Mouse (Mus musculus): ENCODE data around the gene Ppa1. TPM values are rescaled to one million over a fixed set of nuclear protein-coding genes. Genes with fewer than 3 reads are reported as not detected.
A peak's percentile ranks its signal among the peaks of the same experiment; 100 is the strongest.

The Ppa1 gene
- polyA plus RNA-seq, 1 experiment from 2014 or later: 265 TPM

- no peak for ATAC-seq
- H3K27me3 ChIP-seq (replicated peaks; ENCODE audit: control insufficient read depth, insufficient read depth, low read length): no peaks in the 10 kb centered on the region
- H3K36me3 ChIP-seq (ENCODE audit: control insufficient read depth, insufficient read depth, low read length): peaks cover 47% of the 10 kb centered on the region
- no peak overlapping the region for H3K4me2 ChIP-seq (ENCODE audit: low read length)
- no peak for DNase-seq (ENCODE audit: low spot score)
- WGBS: 84% methylated on average over 3 of the region's 3 CpGs
- H3K9me3 ChIP-seq (replicated peaks; ENCODE audit: control insufficient read depth, low read length): no peaks in the 10 kb centered on the region
- H3K4me1 ChIP-seq (ENCODE audit: control insufficient read depth, insufficient read depth, low read length): peaks cover 6% of the 10 kb centered on the region
- H3K27ac ChIP-seq (ENCODE audit: low read depth, low read length): no peak overlapping the region
- no peak overlapping the region for H3K9ac ChIP-seq (ENCODE audit: low read length)
- H3K4me3 ChIP-seq (ENCODE audit: low read depth, low read length): no peak overlapping the region
Observed at GRCm38 (mm10) chr10:61675935-61676334, 27.6 kb downstream of the Ppa1 start.

- WGBS: 35% methylated on average over 9 of the region's 9 CpGs
- Histone ChIP-seq H3K36me3 (ENCODE audit: control insufficient read depth, insufficient read depth, low read length) (peaks cover 14% of the 10 kb centered on the region), H3K4me2 (ENCODE audit: low read length) (peak overlapping the region; percentile 95), H3K9ac (ENCODE audit: low read length) (peak overlapping the region; percentile 95), H3K9me3 (replicated peaks; ENCODE audit: control insufficient read depth, low read length) (no peaks in the 10 kb centered on the region), H3K4me3 (ENCODE audit: low read depth, low read length) (peak overlapping the region; percentile 93), H3K27ac (ENCODE audit: low read depth, low read length) (peak overlapping the region; percentile 48; the same call in 1 of the 2 replicates), H3K4me1 (ENCODE audit: control insufficient read depth, insufficient read depth, low read length) (peaks cover 12% of the 10 kb centered on the region), H3K27me3 (replicated peaks; ENCODE audit: control insufficient read depth, insufficient read depth, low read length) (no peaks in the 10 kb centered on the region)
- ATAC-seq: peak; percentile 9
- no peak for DNase-seq (ENCODE audit: low spot score)
Observed at GRCm38 (mm10) chr10:61679545-61679944, 31.2 kb downstream of the Ppa1 start.

GRCm38 (mm10) chr10:61680015-61680913 lies 31.9 kb downstream of the Ppa1 start, which contains the start of gene Sar1a:
Gene Sar1a, plus strand, starts transcription at chr10:61680299.
- Histone ChIP-seq H3K27me3 (replicated peaks; ENCODE audit: control insufficient read depth, insufficient read depth, low read length) (no peaks in the 10 kb centered on the region), H3K4me1 (ENCODE audit: control insufficient read depth, insufficient read depth, low read length) (peaks cover 12% of the 10 kb centered on the region), H3K36me3 (ENCODE audit: control insufficient read depth, insufficient read depth, low read length) (peaks cover 12% of the 10 kb centered on the region), H3K4me2 (ENCODE audit: low read length) (peak within 1 kb of the TSS; percentile 95), H3K9ac (ENCODE audit: low read length) (peak within 1 kb of the TSS; percentile 95), H3K4me3 (ENCODE audit: low read depth, low read length) (peak within 1 kb of the TSS; percentile 93), H3K27ac (ENCODE audit: low read depth, low read length) (peak within 1 kb of the TSS; percentile 60; the same call in 1 of the 2 replicates), H3K9me3 (replicated peaks; ENCODE audit: control insufficient read depth, low read length) (no peaks in the 10 kb centered on the region)
- ATAC-seq: peak; percentile 100
- peak; percentile 99 for DNase-seq (ENCODE audit: low spot score)
- 1% methylated on average over 84 of the region's 84 CpGs for WGBS

- Histone ChIP-seq H3K27me3 (replicated peaks; ENCODE audit: control insufficient read depth, insufficient read depth, low read length) (no peaks in the 10 kb centered on the region), H3K9me3 (replicated peaks; ENCODE audit: control insufficient read depth, low read length) (no peaks in the 10 kb centered on the region), H3K36me3 (ENCODE audit: control insufficient read depth, insufficient read depth, low read length) (peaks cover 82% of the 10 kb centered on the region), H3K4me1 (ENCODE audit: control insufficient read depth, insufficient read depth, low read length) (no peaks in the 10 kb centered on the region), H3K9ac (ENCODE audit: low read length) (no peak overlapping the region), H3K4me2 (ENCODE audit: low read length) (no peak overlapping the region), H3K4me3 (ENCODE audit: low read depth, low read length) (no peak overlapping the region), H3K27ac (ENCODE audit: low read depth, low read length) (no peak overlapping the region)
- WGBS: 89% methylated on average over 8 of the region's 8 CpGs
- ATAC-seq (no peak), DNase-seq (ENCODE audit: low spot score) (no peak)
Observed at GRCm38 (mm10) chr10:61689405-61689804, 41.1 kb downstream of the Ppa1 start.

GRCm38 (mm10) chr10:61693563-61693962 lies 45.2 kb downstream of the Ppa1 start:
- H3K4me1 ChIP-seq (ENCODE audit: control insufficient read depth, insufficient read depth, low read length): peaks cover 11% of the 10 kb centered on the region
- WGBS: 78% methylated on average over 4 of the region's 4 CpGs

GRCm38 (mm10) chr10:61694870-61695670 lies 46.7 kb downstream of the Ppa1 start, which contains the start of gene Tysnd1:
Gene Tysnd1, plus strand, starts transcription at chr10:61695514.
- ATAC-seq: peak; percentile 99
- peak; percentile 99 for DNase-seq (ENCODE audit: low spot score)
- Histone ChIP-seq H3K4me2 (ENCODE audit: low read length) (peak within 1 kb of the TSS; percentile 99), H3K27ac (ENCODE audit: low read depth, low read length) (no peak within 1 kb of the TSS), H3K4me3 (ENCODE audit: low read depth, low read length) (peak within 1 kb of the TSS; percentile 82), H3K4me1 (ENCODE audit: control insufficient read depth, insufficient read depth, low read length) (peaks cover 11% of the 10 kb centered on the region), H3K27me3 (replicated peaks; ENCODE audit: control insufficient read depth, insufficient read depth, low read length) (no peaks in the 10 kb centered on the region), H3K36me3 (ENCODE audit: control insufficient read depth, insufficient read depth, low read length) (peaks cover 37% of the 10 kb centered on the region), H3K9me3 (replicated peaks; ENCODE audit: control insufficient read depth, low read length) (no peaks in the 10 kb centered on the region), H3K9ac (ENCODE audit: low read length) (peak within 1 kb of the TSS; percentile 77)
- WGBS: under 1% methylated on average over 42 of the region's 42 CpGs

More at GRCm38 (mm10) chr10:61693563-61693962, 45.2 kb downstream of the Ppa1 start:
- H3K36me3 ChIP-seq (ENCODE audit: control insufficient read depth, insufficient read depth, low read length): peaks cover 45% of the 10 kb centered on the region
- no peak overlapping the region for H3K27ac ChIP-seq (ENCODE audit: low read depth, low read length)
- no peaks in the 10 kb centered on the region for H3K27me3 ChIP-seq (replicated peaks; ENCODE audit: control insufficient read depth, insufficient read depth, low read length)
- ATAC-seq (no peak), DNase-seq (ENCODE audit: low spot score) (no peak)
- no peak overlapping the region for H3K4me2 ChIP-seq (ENCODE audit: low read length)
- H3K4me3 ChIP-seq (ENCODE audit: low read depth, low read length): no peak overlapping the region
- no peaks in the 10 kb centered on the region for H3K9me3 ChIP-seq (replicated peaks; ENCODE audit: control insufficient read depth, low read length)
- H3K9ac ChIP-seq (ENCODE audit: low read length): no peak overlapping the region

- H3K4me3 ChIP-seq (ENCODE audit: low read depth, low read length): peak overlapping the region; percentile 82
- H3K36me3 ChIP-seq (ENCODE audit: control insufficient read depth, insufficient read depth, low read length): peaks cover 28% of the 10 kb centered on the region
- H3K4me1 ChIP-seq (ENCODE audit: control insufficient read depth, insufficient read depth, low read length): peaks cover 11% of the 10 kb centered on the region
- DNase-seq (ENCODE audit: low spot score) (no peak), ATAC-seq (peak; percentile 4; the same call in 1 of the 2 replicates)
- no peak overlapping the region for H3K27ac ChIP-seq (ENCODE audit: low read depth, low read length)
- no peaks in the 10 kb centered on the region for H3K9me3 ChIP-seq (replicated peaks; ENCODE audit: control insufficient read depth, low read length)
- H3K4me2 ChIP-seq (ENCODE audit: low read length): peak overlapping the region; percentile 99
- peak overlapping the region; percentile 77 for H3K9ac ChIP-seq (ENCODE audit: low read length)
- no peaks in the 10 kb centered on the region for H3K27me3 ChIP-seq (replicated peaks; ENCODE audit: control insufficient read depth, insufficient read depth, low read length)
- under 1% methylated on average over 98 of the region's 111 CpGs for WGBS
Observed at GRCm38 (mm10) chr10:61695703-61696559, 47.6 kb downstream of the Ppa1 start.

- Histone ChIP-seq H3K4me3 (ENCODE audit: low read depth, low read length) (peak overlapping the region; percentile 82), H3K9me3 (replicated peaks; ENCODE audit: control insufficient read depth, low read length) (no peaks in the 10 kb centered on the region), H3K36me3 (ENCODE audit: control insufficient read depth, insufficient read depth, low read length) (peaks cover 22% of the 10 kb centered on the region), H3K27me3 (replicated peaks; ENCODE audit: control insufficient read depth, insufficient read depth, low read length) (no peaks in the 10 kb centered on the region), H3K4me2 (ENCODE audit: low read length) (peak overlapping the region; percentile 99), H3K9ac (ENCODE audit: low read length) (peak overlapping the region; percentile 77), H3K27ac (ENCODE audit: low read depth, low read length) (no peak overlapping the region), H3K4me1 (ENCODE audit: control insufficient read depth, insufficient read depth, low read length) (peaks cover 11% of the 10 kb centered on the region)
- ATAC-seq (no peak), DNase-seq (ENCODE audit: low spot score) (no peak)
- 8% methylated on average over 19 of the region's 19 CpGs for WGBS
Observed at GRCm38 (mm10) chr10:61696560-61696823, 48.1 kb downstream of the Ppa1 start.

Measured in forebrain, embryonic 14.5 days (tissue).